Mouse (Mus musculus) ES-E14 (cell line): ENCODE measurements at regions not wholly inside any gene's neighbourhood (a gene's known extent, or its start where the extent isn't known, plus 50 kb on each side); places are given as distances from the start of the nearest gene placed in this dataset.

Experiments used
- CHD2 ChIP-seq: IDR thresholded peaks from 2 replicates; pipeline ENCODE4 v1.6.1; 2014; ENCODE audit warnings: mild to moderate bottlenecking, low read depth, low read length, inconsistent platforms
- HCFC1 ChIP-seq: IDR thresholded peaks from 2 replicates; pipeline ENCODE4 v1.6.1; 2012; ENCODE audit warnings: low read length, inconsistent platforms, borderline replicate concordance; ENCODE audit not compliant: insufficient read depth
- MAFK ChIP-seq: IDR thresholded peaks from 2 replicates; pipeline ENCODE4 v1.6.1; 2014; ENCODE audit warnings: mild to moderate bottlenecking, low read depth, low read length, inconsistent platforms; ENCODE audit not compliant: insufficient read depth

DNA sequence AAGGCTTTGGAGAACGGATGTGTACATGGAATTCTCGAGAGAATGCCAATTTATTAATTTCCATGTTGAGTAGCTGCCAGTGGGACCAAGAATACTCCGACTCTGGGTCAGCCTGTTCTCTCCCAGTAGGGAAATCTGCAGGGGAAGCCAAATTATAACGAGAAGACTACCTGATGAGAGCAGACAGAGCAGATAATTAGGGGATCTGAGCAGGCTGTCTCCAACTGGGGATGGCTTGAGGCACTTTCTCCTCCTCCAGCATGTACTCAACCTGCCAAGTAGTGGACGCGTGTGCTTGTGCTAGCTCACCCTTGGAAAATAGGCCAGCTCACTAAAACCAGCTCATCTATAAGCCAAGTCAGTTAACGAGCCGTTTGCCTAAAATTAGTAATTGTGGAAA lies 80.5 kb upstream of the Eif4g2 start:
- TF ChIP-seq CHD2 (no peak), HCFC1 (no peak), MAFK (no peak)
